Mouse (Mus musculus) layer of hippocampus, adult 2 months (tissue): ENCODE measurements around the gene Ppard. TPM values are rescaled to one million over a fixed set of nuclear protein-coding genes. Genes with fewer than 3 reads are reported as not detected.
"Not testable (repeated sequence)": the region's sequence is repeated elsewhere in the genome, so short reads cannot be mapped to it uniquely, and the experiment has no call there.

ENCODE experiments used
- DNase-seq, 2 experiments: peaks; one replicate each; pipeline ENCODE4 v3.0.0; 2022; ENCODE audit warnings: low spot score in 2 of 2
- H3K27ac ChIP-seq: fragments of 200-600 bp; 2 replicates; pipeline ENCODE4 v1.8.1; 2022
- H3K4me3 ChIP-seq: fragments of 200-600 bp; 2 replicates; pipeline ENCODE4 v1.8.1; 2022; ENCODE audit warnings: mild to moderate bottlenecking
- CTCF ChIP-seq: fragments of 200-600 bp; conservative IDR thresholded peaks from 2 replicates; pipeline ENCODE4 v1.8.1; 2022; ENCODE audit warnings: antibody characterized with exemption, mild to moderate bottlenecking, moderate library complexity
- total RNA-seq, 2 experiments: library from RNA; stranded (reverse); gene quantifications; 2 replicates each; pipeline ENCODE4 v1.2.3; 2021

Gene Ppard
- total RNA-seq, 2 experiments from 2014 or later: 22.1 to 23.0 TPM

GRCm38 (mm10) chr17:28209457-28210110 is 22.9 kb upstream of the Ppard start:
- no peak for DNase-seq
- Histone ChIP-seq H3K27ac (no peak overlapping the region), H3K4me3 (no peak overlapping the region)
- no peak for TF ChIP-seq CTCF

- DNase-seq: no peak
- Histone ChIP-seq H3K4me3 (no peak overlapping the region), H3K27ac (no peak overlapping the region)
- no peak for TF ChIP-seq CTCF
These were observed 20.6 kb upstream of the Ppard start for GRCm38 (mm10) chr17:28211921-28212341.

- no peak overlapping the region for H3K27ac ChIP-seq
- DNase-seq: no peak
- no peak overlapping the region for H3K4me3 ChIP-seq
- TF ChIP-seq CTCF: no peak
These were observed 20.1 kb upstream of the Ppard start for GRCm38 (mm10) chr17:28212391-28212790.

- H3K27ac ChIP-seq: no peak overlapping the region
- no peak overlapping the region for H3K4me3 ChIP-seq
- TF ChIP-seq CTCF: peak; percentile 60
- no peak for DNase-seq
These were observed 19.3 kb upstream of the Ppard start for GRCm38 (mm10) chr17:28213236-28213635.

GRCm38 (mm10) chr17:28216791-28217190 is 15.7 kb upstream of the Ppard start:
- no peak overlapping the region; the same call in 1 of the 2 replicates for H3K27ac ChIP-seq
- H3K4me3 ChIP-seq: no peak overlapping the region
- no peak for TF ChIP-seq CTCF
- no peak for DNase-seq

- DNase-seq: no peak
- TF ChIP-seq CTCF: no peak
- no peak overlapping the region for H3K4me3 ChIP-seq
- H3K27ac ChIP-seq: peak overlapping the region; percentile 57; the same call in 1 of the 2 replicates
These were observed 14.5 kb upstream of the Ppard start for GRCm38 (mm10) chr17:28217721-28218649.

- H3K4me3 ChIP-seq, DNase-seq, H3K27ac ChIP-seq: not testable (repeated sequence)
These were observed 10.0 kb upstream of the Ppard start for GRCm38 (mm10) chr17:28222463-28222862.

- peak; percentile 82 to 83 for DNase-seq
- H3K4me3 ChIP-seq: peak overlapping the region; percentile 56
- TF ChIP-seq CTCF: peak; percentile 45
- H3K27ac ChIP-seq: peak overlapping the region; percentile 79
These were observed 8.7 kb upstream of the Ppard start for GRCm38 (mm10) chr17:28223561-28224391.

- DNase-seq: no peak
- Histone ChIP-seq H3K27ac (peak overlapping the region; percentile 79; the same call in 1 of the 2 replicates), H3K4me3 (no peak overlapping the region; the same call in 1 of the 2 replicates)
- TF ChIP-seq CTCF: no peak
These were observed 7.9 kb upstream of the Ppard start for GRCm38 (mm10) chr17:28224615-28225014.

GRCm38 (mm10) chr17:28226014-28226413 is 6.5 kb upstream of the Ppard start:
- H3K4me3 ChIP-seq: peak overlapping the region; percentile 48

GRCm38 (mm10) chr17:28230486-28230885 is 2.0 kb upstream of the Ppard start:
- Histone ChIP-seq H3K4me3 (no peak overlapping the region), H3K27ac (no peak overlapping the region)
- no peak for DNase-seq
- no peak for TF ChIP-seq CTCF

More at GRCm38 (mm10) chr17:28226014-28226413, 6.5 kb upstream of the Ppard start:
- TF ChIP-seq CTCF: peak; percentile 100; the same call in 1 of the 2 replicates
- H3K27ac ChIP-seq: peak overlapping the region; percentile 88
- peak; percentile 92 to 93 for DNase-seq

GRCm38 (mm10) chr17:28231026-28231736 is 1.3 kb upstream of the Ppard start:
- Histone ChIP-seq H3K4me3 (no peak overlapping the region), H3K27ac (no peak overlapping the region)
- TF ChIP-seq CTCF: no peak
- DNase-seq: no peak
